Mouse (Mus musculus) right cerebral cortex, postnatal 10 days (tissue): ENCODE measurements around the gene Hacd2.

Experiments
- DNase-seq, 2 experiments: peaks; one replicate each; pipeline ENCODE4 v3.0.0; 2021; ENCODE audit warnings: low spot score in 2 of 2

Hacd2 gene

GRCm38 (mm10) chr16:35113496-35113895 is 91.3 kb downstream of the Hacd2 start:
- DNase-seq: no peak

DNA sequence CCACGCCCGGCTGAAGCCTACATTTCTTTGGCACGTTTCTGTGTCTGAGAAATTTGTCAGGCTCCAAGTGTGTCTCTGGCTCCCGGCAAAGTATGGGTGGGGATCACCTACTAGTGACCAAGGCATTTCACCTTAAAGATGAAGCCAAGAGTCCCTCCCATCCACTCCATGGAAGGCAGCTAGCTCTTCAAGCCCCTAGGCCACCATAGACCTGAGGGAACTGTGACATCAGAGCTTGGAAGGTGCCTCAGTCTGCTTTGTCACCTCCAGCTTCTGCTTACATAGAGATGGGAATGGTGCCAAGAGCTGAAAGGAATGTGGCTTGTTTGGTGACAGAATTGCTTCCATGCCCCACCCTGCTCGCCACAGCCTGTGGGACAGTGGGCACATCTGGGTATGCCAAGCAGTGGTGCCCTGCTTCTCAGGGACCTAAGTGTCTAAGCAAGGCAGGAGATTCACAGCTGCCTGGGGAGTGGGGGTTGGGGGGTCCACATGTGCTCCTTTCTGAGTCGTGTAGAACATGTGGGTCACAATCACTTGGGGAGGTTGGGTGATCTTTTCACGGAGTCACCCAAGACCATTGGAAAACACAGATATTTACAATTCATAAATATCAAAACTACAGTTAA is 94.2 kb downstream of the Hacd2 start:
- DNase-seq: no peak

DNA sequence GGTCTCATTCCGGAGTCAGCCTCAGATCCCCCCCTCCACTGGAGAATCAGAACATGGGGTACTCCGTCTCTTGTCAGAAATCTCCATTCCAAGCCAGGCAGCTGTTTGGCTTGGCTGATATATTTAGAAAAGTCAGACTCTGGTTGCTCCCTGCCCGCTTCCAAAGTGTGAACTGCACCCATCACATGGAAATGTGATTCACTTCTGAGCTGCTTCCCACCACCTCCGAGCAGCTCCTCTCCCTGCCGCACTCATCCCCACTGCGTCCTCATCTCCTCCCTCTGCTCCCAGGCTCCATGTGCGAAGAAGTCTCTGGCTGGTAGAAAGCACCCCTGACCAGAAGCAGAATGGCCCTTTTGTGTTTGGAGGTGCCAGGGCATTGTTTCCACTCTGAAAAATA is 95.2 kb downstream of the Hacd2 start:
- no peak for DNase-seq

GRCm38 (mm10) chr16:35120603-35121002 is 98.4 kb downstream of the Hacd2 start:
- DNase-seq: no peak

DNA sequence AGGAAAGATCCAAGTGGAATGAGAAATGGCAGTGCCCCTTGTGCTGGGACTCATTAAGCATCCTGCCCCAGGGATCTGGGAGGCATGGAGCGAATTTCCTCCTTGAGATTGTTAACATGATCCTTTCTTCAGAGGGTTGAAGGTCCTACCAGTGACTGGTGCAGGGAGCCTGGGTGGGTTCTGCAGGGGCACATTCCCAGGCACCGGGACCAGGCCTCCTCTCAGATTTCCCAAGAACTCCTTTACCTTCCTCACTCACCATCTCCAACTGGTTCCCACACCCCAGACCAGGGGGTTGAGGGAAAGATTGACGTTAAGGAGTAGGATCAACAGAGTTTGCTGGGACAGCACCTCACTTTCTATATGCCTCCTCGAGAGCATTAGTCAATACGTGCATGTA is 105.0 kb downstream of the Hacd2 start:
- DNase-seq: no peak

DNA sequence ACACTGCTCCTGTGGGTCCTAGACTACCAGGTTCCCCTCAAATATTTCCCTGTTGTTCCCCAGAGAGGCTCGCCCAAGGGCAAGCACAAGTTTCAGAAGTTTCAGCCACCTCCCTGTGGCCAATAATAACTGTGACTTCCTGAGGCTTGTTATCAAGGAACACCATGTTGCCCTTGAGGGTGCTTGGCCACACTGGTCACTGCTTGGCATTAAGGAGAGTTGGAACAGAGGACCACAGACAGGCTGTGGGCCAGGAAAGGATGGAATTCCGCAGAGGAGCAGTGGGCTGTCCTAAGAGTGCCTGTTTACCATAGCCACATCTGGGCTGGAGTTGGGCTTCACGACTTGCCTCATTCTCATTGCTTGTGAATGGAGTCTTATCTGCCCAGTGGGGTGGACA is 107.9 kb downstream of the Hacd2 start:
- DNase-seq: no peak

DNA sequence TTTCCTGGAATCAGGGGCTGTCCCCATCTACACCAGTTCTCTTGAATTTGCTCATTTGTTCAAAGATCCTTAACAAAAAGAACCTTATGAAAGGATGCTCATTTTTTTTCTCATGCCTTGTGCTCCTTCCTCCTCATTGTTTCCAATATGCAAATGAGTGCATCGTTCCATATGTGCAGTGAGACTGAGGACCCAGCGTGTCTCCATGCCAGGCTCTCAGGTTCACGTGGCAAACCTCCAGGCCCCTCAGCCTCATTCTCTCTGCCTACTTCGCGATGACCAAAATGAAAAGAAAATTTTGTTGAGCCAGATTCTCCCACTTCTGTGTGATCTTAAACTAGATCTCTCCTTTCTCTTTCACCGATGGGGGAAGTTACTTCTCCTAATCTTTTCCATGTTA is 117.2 kb downstream of the Hacd2 start:
- no peak for DNase-seq

- DNase-seq: no peak
These were observed 117.8 kb downstream of the Hacd2 start for GRCm38 (mm10) chr16:35139873-35140619.

DNA sequence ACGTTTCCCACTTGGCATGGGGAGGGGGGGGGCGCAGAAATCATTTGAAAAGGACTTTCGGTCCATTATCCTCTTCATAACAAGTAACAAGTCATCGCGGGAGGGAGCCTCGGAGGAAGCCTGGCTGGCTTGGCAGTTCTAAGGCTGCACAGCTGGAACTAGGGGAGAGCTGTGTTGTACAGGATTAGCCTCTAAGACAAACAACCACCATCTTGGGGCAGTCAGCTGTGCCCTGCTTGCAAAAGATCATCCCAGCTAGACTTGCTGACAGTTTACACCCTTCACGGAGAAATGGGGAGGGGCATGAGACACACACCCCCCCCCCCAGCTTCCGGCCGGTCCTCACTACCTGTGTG is 118.4 kb downstream of the Hacd2 start:
- no peak for DNase-seq

GRCm38 (mm10) chr16:35141839-35142238 is 119.6 kb downstream of the Hacd2 start:
- DNase-seq: no peak

GRCm38 (mm10) chr16:35146153-35146552 is 123.9 kb downstream of the Hacd2 start:
- DNase-seq: no peak

DNA sequence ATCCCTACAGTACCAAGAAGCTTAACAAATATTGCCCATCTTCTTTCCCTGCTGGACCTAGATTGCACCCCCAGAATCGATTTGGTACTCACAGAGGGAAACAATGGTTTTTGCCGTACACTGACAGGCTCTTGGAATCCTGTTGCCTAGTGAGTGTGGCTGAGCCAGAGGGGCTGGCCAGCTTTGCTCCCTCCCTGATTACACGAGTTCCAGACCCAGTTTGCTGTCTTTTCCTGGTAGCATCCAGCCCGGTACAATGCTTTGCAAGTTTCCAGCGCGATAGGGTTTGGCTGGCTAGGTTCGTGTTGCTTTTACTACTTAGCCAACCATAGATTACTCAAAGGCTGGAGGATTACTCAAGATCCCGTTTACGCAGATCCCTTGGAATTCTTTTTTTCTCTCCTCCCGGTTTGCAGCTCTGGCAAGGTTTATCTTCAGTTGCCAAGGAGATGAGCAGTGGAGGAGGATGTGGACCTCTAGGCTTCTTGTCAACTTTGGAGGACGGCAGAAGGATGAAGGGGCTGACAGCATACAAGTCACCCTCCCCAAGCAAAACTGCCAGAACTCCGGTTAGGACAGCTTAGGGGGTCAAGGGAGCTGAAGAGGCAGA is 131.0 kb downstream of the Hacd2 start:
- DNase-seq: no peak

- DNase-seq: peak; percentile 84 to 87
These were observed 132.0 kb downstream of the Hacd2 start for GRCm38 (mm10) chr16:35154245-35154640.

DNA sequence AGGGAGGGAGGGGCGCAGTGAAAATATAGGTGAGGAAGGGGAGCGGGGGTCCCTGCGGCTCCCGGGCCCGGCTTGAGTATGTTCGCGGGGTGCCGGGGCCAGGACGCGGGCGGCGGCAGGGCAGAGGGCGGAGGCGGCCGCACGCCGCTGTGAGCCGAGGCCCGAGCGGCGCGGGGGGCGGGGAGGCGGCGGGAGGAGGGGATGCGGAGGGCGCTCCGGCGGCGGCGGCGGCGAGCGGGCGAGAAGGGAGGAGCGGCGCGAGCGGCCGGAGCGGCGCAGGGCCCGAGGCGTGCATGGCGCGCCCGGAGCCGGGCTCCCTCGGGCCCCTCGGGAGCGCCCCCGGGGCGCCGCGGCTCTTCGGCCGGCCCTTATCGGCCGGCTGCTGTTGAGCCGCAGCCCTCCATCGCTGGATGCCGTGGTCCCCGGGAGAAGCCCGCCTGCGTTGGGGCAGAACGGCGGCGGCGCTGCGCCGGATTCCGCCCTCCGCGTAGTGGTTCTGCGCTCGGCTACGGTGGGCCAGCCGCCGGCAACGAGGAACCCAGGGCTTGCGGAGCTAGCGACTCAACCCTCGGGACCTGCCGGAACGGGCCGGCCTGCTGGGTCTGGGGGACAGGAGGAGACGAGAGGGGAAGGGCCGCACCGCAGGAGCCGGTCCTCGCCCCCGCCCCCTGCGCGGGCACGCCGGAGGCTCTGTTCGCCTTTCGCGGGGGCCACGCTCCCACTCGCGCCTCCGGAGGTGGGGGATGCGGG is 132.6 kb downstream of the Hacd2 start, which contains the start of gene Adcy5:
Gene Adcy5, plus strand, starts transcription at position 237 of the 750 bp plus-strand sequence.
- peak; percentile 64 to 66 for DNase-seq

DNA sequence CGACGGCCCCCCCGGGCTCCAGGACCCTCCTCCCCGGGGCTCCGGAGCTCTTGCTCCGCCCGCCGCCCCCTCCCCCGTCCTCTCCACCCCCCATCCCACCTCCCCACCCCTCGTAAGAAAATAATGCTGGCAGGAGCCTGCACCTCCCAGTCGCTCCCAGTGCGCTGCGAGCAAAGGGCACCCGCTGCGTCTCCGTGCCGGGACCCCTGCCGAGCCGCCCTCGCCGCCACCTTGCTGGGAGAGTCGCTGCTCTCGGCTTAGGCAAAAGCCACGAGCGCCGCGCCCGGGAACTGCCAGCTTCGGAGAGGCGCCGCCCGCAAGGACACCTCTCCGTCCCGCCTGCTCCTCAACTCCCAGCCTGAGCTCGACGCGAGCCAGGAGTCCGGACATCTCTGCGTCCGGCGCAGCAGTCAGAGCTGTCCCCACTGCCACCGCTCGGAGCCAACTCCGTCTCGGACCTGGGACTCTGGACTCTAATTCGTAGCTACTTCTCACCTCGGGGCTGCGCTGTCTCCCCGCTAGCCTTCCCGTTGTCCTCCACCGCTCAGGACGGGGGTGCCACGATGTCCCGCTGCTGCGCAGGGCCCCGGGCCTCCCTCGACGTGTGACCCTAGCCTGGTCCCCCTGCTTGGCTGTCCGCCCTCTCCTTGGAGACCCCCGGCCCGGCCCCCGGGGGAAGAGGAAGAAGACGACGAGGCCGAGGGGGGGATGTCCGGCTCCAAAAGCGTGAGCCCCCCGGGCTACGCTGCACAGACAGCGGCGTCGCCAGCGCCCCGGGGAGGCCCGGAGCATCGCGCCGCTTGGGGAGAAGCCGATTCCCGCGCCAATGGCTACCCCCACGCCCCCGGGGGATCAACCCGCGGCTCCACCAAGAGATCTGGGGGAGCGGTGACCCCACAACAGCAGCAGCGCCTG is 133.4 kb downstream of the Hacd2 start:
- DNase-seq: peak; percentile 68 to 76

- DNase-seq: peak; percentile 46 to 51
These were observed 134.1 kb downstream of the Hacd2 start for GRCm38 (mm10) chr16:35156306-35156695.

DNA sequence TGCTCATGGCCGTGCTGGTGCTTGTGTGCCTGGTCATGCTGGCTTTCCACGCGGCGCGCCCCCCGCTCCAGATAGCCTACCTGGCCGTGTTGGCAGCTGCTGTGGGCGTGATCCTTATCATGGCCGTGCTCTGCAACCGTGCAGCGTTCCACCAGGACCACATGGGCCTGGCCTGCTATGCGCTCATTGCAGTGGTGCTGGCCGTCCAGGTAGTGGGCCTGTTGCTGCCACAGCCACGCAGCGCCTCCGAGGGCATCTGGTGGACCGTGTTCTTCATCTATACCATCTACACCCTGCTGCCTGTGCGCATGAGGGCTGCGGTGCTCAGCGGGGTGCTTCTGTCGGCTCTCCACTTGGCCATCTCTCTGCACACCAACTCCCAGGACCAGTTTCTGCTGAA is 134.6 kb downstream of the Hacd2 start:
- DNase-seq: peak in 1 of 2 experiments; percentile 55
